Mouse (Mus musculus): ENCODE results near the gene Dnajb6.

DNA sequence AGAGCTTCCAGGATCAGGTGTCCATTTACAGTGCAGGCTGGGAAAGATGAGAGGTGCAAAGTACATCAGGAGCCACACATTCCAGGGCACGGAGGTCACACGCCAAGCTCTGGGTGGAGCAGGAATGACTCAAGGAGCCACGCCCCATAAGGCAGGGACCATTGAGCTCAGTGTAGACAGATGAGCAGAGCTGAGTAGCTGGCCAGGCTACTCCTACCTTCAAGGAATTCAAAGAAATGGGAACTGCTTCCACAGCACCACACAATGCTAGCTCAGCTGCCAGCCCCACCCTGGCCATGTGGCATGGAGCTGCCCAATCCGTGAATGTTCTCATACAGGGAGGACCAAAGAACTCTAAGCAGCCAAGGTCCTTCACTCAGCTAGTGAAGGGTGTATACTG, 37.0 kb upstream of the Dnajb6 start:
- TF ChIP-seq EP300 (IDR thresholded peaks at IDR 0.05; ENCODE audit: low read depth) = no peak
- no peak for TF ChIP-seq CTCF (IDR thresholded peaks at IDR 0.05; ENCODE audit: low read depth)
